Mouse (Mus musculus): Measurements from ENCODE around the gene Cbx6. TPM values are rescaled to one million over a fixed set of nuclear protein-coding genes. Genes with fewer than 3 reads are reported as not detected.
A peak's percentile ranks its signal among the peaks of the same experiment; 100 is the strongest.

Cbx6 gene
- polyA plus RNA-seq, 1 experiment, result 295 TPM

- peak overlapping the region; percentile 60 for H3K27ac ChIP-seq (ENCODE audit: insufficient read depth, low read length)
Observed at GRCm38 (mm10) chr15:79797680-79798079, 36.8 kb downstream of the Cbx6 start.

GRCm38 (mm10) chr15:79797096-79797495 lies 37.4 kb downstream of the Cbx6 start:
- Histone ChIP-seq H3K4me3 (ENCODE audit: insufficient read depth, low read length) (no peak overlapping the region), H3K4me1 (ENCODE audit: control insufficient read depth, insufficient read depth, low read length) (peaks cover 16% of the 10 kb centered on the region), H3K27ac (ENCODE audit: insufficient read depth, low read length) (peak overlapping the region; percentile 4; the same call in 1 of the 2 replicates)
- TF ChIP-seq CTCF (IDR thresholded peaks at IDR 0.05; ENCODE audit: extremely low read depth, insufficient read depth, low read length), result no peak
- TF ChIP-seq POLR2A (IDR thresholded peaks at IDR 0.05; ENCODE audit: extremely low read depth, insufficient read depth, low read length), result no peak

More at GRCm38 (mm10) chr15:79797680-79798079, 36.8 kb downstream of the Cbx6 start:
- H3K4me3 ChIP-seq (ENCODE audit: insufficient read depth, low read length), result no peak overlapping the region
- TF ChIP-seq CTCF (IDR thresholded peaks at IDR 0.05; ENCODE audit: extremely low read depth, insufficient read depth, low read length) (no peak), POLR2A (IDR thresholded peaks at IDR 0.05; ENCODE audit: extremely low read depth, insufficient read depth, low read length) (0 out of 2 replicates have a peak, but pooled peaks have one; percentile 18)
- peaks cover 16% of the 10 kb centered on the region for H3K4me1 ChIP-seq (ENCODE audit: control insufficient read depth, insufficient read depth, low read length)

- Histone ChIP-seq H3K27ac (ENCODE audit: insufficient read depth, low read length) (no peak overlapping the region), H3K4me3 (ENCODE audit: insufficient read depth, low read length) (no peak overlapping the region), H3K4me1 (ENCODE audit: control insufficient read depth, insufficient read depth, low read length) (peaks cover 16% of the 10 kb centered on the region)
- TF ChIP-seq CTCF (IDR thresholded peaks at IDR 0.05; ENCODE audit: extremely low read depth, insufficient read depth, low read length) (no peak), POLR2A (IDR thresholded peaks at IDR 0.05; ENCODE audit: extremely low read depth, insufficient read depth, low read length) (no peak)
Observed at GRCm38 (mm10) chr15:79796256-79796655, 38.2 kb downstream of the Cbx6 start.

GRCm38 (mm10) chr15:79794173-79794572 lies 40.3 kb downstream of the Cbx6 start:
- Histone ChIP-seq H3K4me3 (ENCODE audit: insufficient read depth, low read length) (no peak overlapping the region), H3K4me1 (ENCODE audit: control insufficient read depth, insufficient read depth, low read length) (peaks cover 16% of the 10 kb centered on the region), H3K27ac (ENCODE audit: insufficient read depth, low read length) (no peak overlapping the region)
- no peak for TF ChIP-seq CTCF (IDR thresholded peaks at IDR 0.05; ENCODE audit: extremely low read depth, insufficient read depth, low read length)
- no peak for TF ChIP-seq POLR2A (IDR thresholded peaks at IDR 0.05; ENCODE audit: extremely low read depth, insufficient read depth, low read length)

- H3K4me3 ChIP-seq (ENCODE audit: insufficient read depth, low read length), result no peak overlapping the region
- H3K27ac ChIP-seq (ENCODE audit: insufficient read depth, low read length), result no peak overlapping the region
- peaks cover 14% of the 10 kb centered on the region for H3K4me1 ChIP-seq (ENCODE audit: control insufficient read depth, insufficient read depth, low read length)
- TF ChIP-seq POLR2A (IDR thresholded peaks at IDR 0.05; ENCODE audit: extremely low read depth, insufficient read depth, low read length) (no peak), CTCF (IDR thresholded peaks at IDR 0.05; ENCODE audit: extremely low read depth, insufficient read depth, low read length) (no peak)
Observed at GRCm38 (mm10) chr15:79793076-79793475, 41.4 kb downstream of the Cbx6 start.

- no peak overlapping the region for H3K4me3 ChIP-seq (ENCODE audit: insufficient read depth, low read length)
- H3K27ac ChIP-seq (ENCODE audit: insufficient read depth, low read length), result no peak overlapping the region
- TF ChIP-seq POLR2A (IDR thresholded peaks at IDR 0.05; ENCODE audit: extremely low read depth, insufficient read depth, low read length), result no peak
- no peak for TF ChIP-seq CTCF (IDR thresholded peaks at IDR 0.05; ENCODE audit: extremely low read depth, insufficient read depth, low read length)
- H3K4me1 ChIP-seq (ENCODE audit: control insufficient read depth, insufficient read depth, low read length), result peaks cover 11% of the 10 kb centered on the region
Observed at GRCm38 (mm10) chr15:79792455-79792854, 42.0 kb downstream of the Cbx6 start.

- Histone ChIP-seq H3K4me3 (ENCODE audit: insufficient read depth, low read length) (no peak overlapping the region), H3K27ac (ENCODE audit: insufficient read depth, low read length) (no peak overlapping the region), H3K4me1 (ENCODE audit: control insufficient read depth, insufficient read depth, low read length) (peaks cover 10% of the 10 kb centered on the region)
- TF ChIP-seq CTCF (IDR thresholded peaks at IDR 0.05; ENCODE audit: extremely low read depth, insufficient read depth, low read length) (no peak), POLR2A (IDR thresholded peaks at IDR 0.05; ENCODE audit: extremely low read depth, insufficient read depth, low read length) (no peak)
Observed at GRCm38 (mm10) chr15:79791502-79791901, 43.0 kb downstream of the Cbx6 start.

- H3K4me3 ChIP-seq (ENCODE audit: insufficient read depth, low read length), result no peak overlapping the region
- H3K27ac ChIP-seq (ENCODE audit: insufficient read depth, low read length), result no peak overlapping the region
- TF ChIP-seq POLR2A (IDR thresholded peaks at IDR 0.05; ENCODE audit: extremely low read depth, insufficient read depth, low read length) (no peak), CTCF (IDR thresholded peaks at IDR 0.05; ENCODE audit: extremely low read depth, insufficient read depth, low read length) (no peak)
- H3K4me1 ChIP-seq (ENCODE audit: control insufficient read depth, insufficient read depth, low read length), result peaks cover 9% of the 10 kb centered on the region
Observed at GRCm38 (mm10) chr15:79790905-79791304, 43.6 kb downstream of the Cbx6 start.

- peaks cover 5% of the 10 kb centered on the region; the same call in 1 of the 2 replicates for H3K4me1 ChIP-seq (ENCODE audit: control insufficient read depth, insufficient read depth, low read length)
- no peak for TF ChIP-seq CTCF (IDR thresholded peaks at IDR 0.05; ENCODE audit: extremely low read depth, insufficient read depth, low read length)
- TF ChIP-seq POLR2A (IDR thresholded peaks at IDR 0.05; ENCODE audit: extremely low read depth, insufficient read depth, low read length), result no peak
- no peak overlapping the region for H3K4me3 ChIP-seq (ENCODE audit: insufficient read depth, low read length)
- H3K27ac ChIP-seq (ENCODE audit: insufficient read depth, low read length), result no peak overlapping the region
Observed at GRCm38 (mm10) chr15:79790111-79790510, 44.4 kb downstream of the Cbx6 start.

GRCm38 (mm10) chr15:79787815-79788214 lies 46.7 kb downstream of the Cbx6 start:
- no peak overlapping the region for H3K4me3 ChIP-seq (ENCODE audit: insufficient read depth, low read length)
- peak overlapping the region; percentile 21; the same call in 1 of the 2 replicates for H3K27ac ChIP-seq (ENCODE audit: insufficient read depth, low read length)
- H3K4me1 ChIP-seq (ENCODE audit: control insufficient read depth, insufficient read depth, low read length), result peaks cover 2% of the 10 kb centered on the region; the same call in 1 of the 2 replicates
- no peak for TF ChIP-seq POLR2A (IDR thresholded peaks at IDR 0.05; ENCODE audit: extremely low read depth, insufficient read depth, low read length)
- TF ChIP-seq CTCF (IDR thresholded peaks at IDR 0.05; ENCODE audit: extremely low read depth, insufficient read depth, low read length), result no peak
